Mouse (Mus musculus) myocyte (in vitro differentiated cells): ENCODE measurements at regions not wholly inside any gene's neighbourhood (a gene's known extent, or its start where the extent isn't known, plus 50 kb on each side); places are given as distances from the start of the nearest gene placed in this dataset.

Source experiments
- H3K27me3 ChIP-seq: one replicate; pipeline ENCODE4 v1.6.1; 2011; ENCODE audit not compliant: control insufficient read depth, insufficient read depth, insufficient read length
- H3K36me3 ChIP-seq: one replicate; pipeline ENCODE4 v1.6.1; 2011; ENCODE audit not compliant: control insufficient read depth, insufficient read depth
- H3K4me2 ChIP-seq: one replicate; pipeline ENCODE4 v1.6.1; 2011; ENCODE audit warnings: low read depth, control low read depth
- H3K4me3 ChIP-seq: one replicate; pipeline ENCODE4 v1.5.1; 2011; ENCODE audit warnings: mild to moderate bottlenecking, control low read depth, moderate library complexity
- H3K79me2 ChIP-seq: one replicate; pipeline ENCODE4 v1.6.1; 2011; ENCODE audit not compliant: control insufficient read depth, insufficient read depth
- H3ac ChIP-seq: one replicate; pipeline ENCODE4 v1.6.1; 2011; ENCODE audit not compliant: control insufficient read depth, insufficient read length
- CEBPB ChIP-seq: IDR thresholded peaks from 2 replicates; pipeline ENCODE4 v1.6.1; 2011; ENCODE audit warnings: mild to moderate bottlenecking, moderate library complexity; ENCODE audit not compliant: poor library complexity, insufficient read depth, severe bottlenecking
- E2F4 ChIP-seq: IDR thresholded peaks from one replicate; pipeline ENCODE4 v1.6.1; 2011; ENCODE audit warnings: mild to moderate bottlenecking, control low read depth, moderate library complexity; ENCODE audit not compliant: insufficient read depth
- MAX ChIP-seq: IDR thresholded peaks from one replicate; pipeline ENCODE4 v1.6.1; 2011; ENCODE audit warnings: low read depth, mild to moderate bottlenecking, control low read depth
- MYOD1 ChIP-seq, 3 experiments: IDR thresholded peaks; one replicate each; pipeline ENCODE4 v1.6.1; 2011; ENCODE audit warnings: control low read depth in 2 of 3, low read depth in 2 of 3, mild to moderate bottlenecking in 2 of 3, moderate library complexity in 1 of 3; ENCODE audit not compliant: insufficient read length in 2 of 3, control insufficient read depth in 1 of 3
- MYOG ChIP-seq, 3 experiments: IDR thresholded peaks; one replicate each; pipeline ENCODE4 v1.6.1; 2011; ENCODE audit warnings: control low read depth in 2 of 3, low read depth in 2 of 3, mild to moderate bottlenecking in 2 of 3; ENCODE audit not compliant: insufficient read length in 2 of 3, control insufficient read depth in 1 of 3, insufficient read depth in 1 of 3
- POLR2A ChIP-seq: IDR thresholded peaks from one replicate; pipeline ENCODE4 v1.6.1; 2011; ENCODE audit warnings: low read depth, mild to moderate bottlenecking, control low read depth, moderate library complexity; ENCODE audit not compliant: insufficient read length
- POLR2AphosphoS2 ChIP-seq: IDR thresholded peaks from one replicate; pipeline ENCODE4 v1.6.1; 2011; ENCODE audit warnings: low read depth, control low read depth; ENCODE audit not compliant: insufficient read length
- REST ChIP-seq: IDR thresholded peaks from one replicate; pipeline ENCODE4 v1.6.1; 2011; ENCODE audit warnings: mild to moderate bottlenecking, control low read depth, moderate library complexity; ENCODE audit not compliant: insufficient read depth, insufficient read length
- SRF ChIP-seq: IDR thresholded peaks from one replicate; pipeline ENCODE4 v1.6.1; 2011; ENCODE audit warnings: low read depth; ENCODE audit not compliant: control insufficient read depth, insufficient read length
- TCF12 ChIP-seq: IDR thresholded peaks from one replicate; pipeline ENCODE4 v1.6.1; 2011; ENCODE audit warnings: mild to moderate bottlenecking, control low read depth; ENCODE audit not compliant: poor library complexity, insufficient read depth, severe bottlenecking
- TCF3 ChIP-seq: IDR thresholded peaks from one replicate; pipeline ENCODE4 v1.6.1; 2011; ENCODE audit warnings: low read depth, control low read depth; ENCODE audit not compliant: insufficient read length
- USF1 ChIP-seq: IDR thresholded peaks from one replicate; pipeline ENCODE4 v1.6.1; 2011; ENCODE audit warnings: low read depth, mild to moderate bottlenecking, control low read depth, moderate library complexity

GRCm38 (mm10) chr1:158039756-158040155, 316.4 kb downstream of the Brinp2 start:
- Histone ChIP-seq H3K79me2 (no peaks in the 10 kb centered on the region), H3K36me3 (no peaks in the 10 kb centered on the region), H3K4me3 (no peak overlapping the region), H3K4me2 (no peak overlapping the region), H3ac (no peak overlapping the region), H3K27me3 (no peaks in the 10 kb centered on the region)
- TF ChIP-seq CEBPB (no peak), REST (no peak), SRF (no peak), E2F4 (no peak), TCF3 (no peak), MYOG (IDR thresholded peaks at IDR 0.05; ENCODE audit: control insufficient read depth in 1 of 3, insufficient read depth in 1 of 3, insufficient read length in 2 of 3, low read depth in 2 of 3) (no peak), TCF12 (no peak)

- no peaks in the 10 kb centered on the region for H3K79me2 ChIP-seq
Measured at GRCm38 (mm10) chr1:158040334-158040733, 315.8 kb downstream of the Brinp2 start.

GRCm38 (mm10) chr1:158052644-158053043, 303.5 kb downstream of the Brinp2 start:
- TF ChIP-seq TCF3 (no peak), USF1 (no peak), E2F4 (no peak), REST (no peak), TCF12 (no peak), MAX (no peak), CEBPB (no peak), POLR2AphosphoS2 (no peak), POLR2A (no peak), MYOD1 (IDR thresholded peaks at IDR 0.05; ENCODE audit: control insufficient read depth in 1 of 3, insufficient read length in 2 of 3, low read depth in 2 of 3) (no peak), MYOG (IDR thresholded peaks at IDR 0.05; ENCODE audit: control insufficient read depth in 1 of 3, insufficient read depth in 1 of 3, insufficient read length in 2 of 3, low read depth in 2 of 3) (no peak), SRF (no peak)

More at GRCm38 (mm10) chr1:158040334-158040733, 315.8 kb downstream of the Brinp2 start:
- no peaks in the 10 kb centered on the region for H3K27me3 ChIP-seq
- no peak overlapping the region for H3K4me2 ChIP-seq
- TF ChIP-seq USF1: no peak
- no peak for TF ChIP-seq E2F4
- no peak for TF ChIP-seq REST
- no peak for TF ChIP-seq TCF3
- TF ChIP-seq TCF12: no peak
- TF ChIP-seq MYOD1 (IDR thresholded peaks at IDR 0.05; ENCODE audit: control insufficient read depth in 1 of 3, insufficient read length in 2 of 3, low read depth in 2 of 3): no peak
- TF ChIP-seq MYOG (IDR thresholded peaks at IDR 0.05; ENCODE audit: control insufficient read depth in 1 of 3, insufficient read depth in 1 of 3, insufficient read length in 2 of 3, low read depth in 2 of 3): no peak
- no peak for TF ChIP-seq MAX
- no peak for TF ChIP-seq CEBPB
- no peak for TF ChIP-seq POLR2A
- no peak for TF ChIP-seq POLR2AphosphoS2
- no peak for TF ChIP-seq SRF
- no peak overlapping the region for H3K4me3 ChIP-seq
- H3ac ChIP-seq: no peak overlapping the region
- no peaks in the 10 kb centered on the region for H3K36me3 ChIP-seq

GRCm38 (mm10) chr1:158054961-158055360, 301.2 kb downstream of the Brinp2 start:
- H3K36me3 ChIP-seq: no peaks in the 10 kb centered on the region
- H3ac ChIP-seq: no peak overlapping the region
- H3K4me2 ChIP-seq: no peak overlapping the region
- H3K27me3 ChIP-seq: no peaks in the 10 kb centered on the region
- no peak overlapping the region for H3K4me3 ChIP-seq
- no peaks in the 10 kb centered on the region for H3K79me2 ChIP-seq
- TF ChIP-seq MAX: no peak
- TF ChIP-seq USF1: no peak
- TF ChIP-seq POLR2A: no peak
- no peak for TF ChIP-seq REST
- TF ChIP-seq MYOG (IDR thresholded peaks at IDR 0.05; ENCODE audit: control insufficient read depth in 1 of 3, insufficient read depth in 1 of 3, insufficient read length in 2 of 3, low read depth in 2 of 3): no peak
- no peak for TF ChIP-seq MYOD1 (IDR thresholded peaks at IDR 0.05; ENCODE audit: control insufficient read depth in 1 of 3, insufficient read length in 2 of 3, low read depth in 2 of 3)
- no peak for TF ChIP-seq SRF
- no peak for TF ChIP-seq TCF3
- TF ChIP-seq CEBPB: no peak
- TF ChIP-seq POLR2AphosphoS2: no peak
- no peak for TF ChIP-seq E2F4
- no peak for TF ChIP-seq TCF12

More at GRCm38 (mm10) chr1:158052644-158053043, 303.5 kb downstream of the Brinp2 start:
- Histone ChIP-seq H3ac (no peak overlapping the region), H3K79me2 (no peaks in the 10 kb centered on the region), H3K4me3 (no peak overlapping the region), H3K27me3 (no peaks in the 10 kb centered on the region), H3K4me2 (no peak overlapping the region), H3K36me3 (no peaks in the 10 kb centered on the region)

- no peaks in the 10 kb centered on the region for H3K27me3 ChIP-seq
- no peaks in the 10 kb centered on the region for H3K79me2 ChIP-seq
- no peak overlapping the region for H3ac ChIP-seq
- no peaks in the 10 kb centered on the region for H3K36me3 ChIP-seq
- H3K4me3 ChIP-seq: no peak overlapping the region
- H3K4me2 ChIP-seq: no peak overlapping the region
- TF ChIP-seq SRF (no peak), E2F4 (no peak), CEBPB (no peak), USF1 (no peak), TCF3 (no peak), REST (no peak), POLR2AphosphoS2 (no peak), POLR2A (no peak), MYOG (IDR thresholded peaks at IDR 0.05; ENCODE audit: control insufficient read depth in 1 of 3, insufficient read depth in 1 of 3, insufficient read length in 2 of 3, low read depth in 2 of 3) (no peak), TCF12 (no peak), MYOD1 (IDR thresholded peaks at IDR 0.05; ENCODE audit: control insufficient read depth in 1 of 3, insufficient read length in 2 of 3, low read depth in 2 of 3) (no peak), MAX (no peak)
Measured at GRCm38 (mm10) chr1:158056994-158057630, 299.0 kb downstream of the Brinp2 start.
